Mouse (Mus musculus) hindbrain, embryonic 14.5 days (tissue): Measurements from ENCODE around the gene Plxna4. TPM values are rescaled to one million over a fixed set of nuclear protein-coding genes. Genes with fewer than 3 reads are reported as not detected.

Experiments used
- ATAC-seq: fragments of 200-750 bp; cut with Nextera tagmentation; 2 replicates; pipeline ENCODE4 v1.8.0; 2017; ENCODE audit warnings: moderate number of reproducible peaks, mild to moderate bottlenecking, moderate TSS enrichment, moderate library complexity; ENCODE audit not compliant: low FRiP score
- DNase-seq: peaks from one replicate; pipeline ENCODE4 v3.0.0-alpha.2; 2015; ENCODE audit warnings: low spot score
- H3K27ac ChIP-seq: fragments of 300-500 bp; sonication (generic); 2 replicates; pipeline ENCODE4 v1.5.1; 2014; ENCODE audit warnings: mild to moderate bottlenecking, moderate library complexity
- H3K27me3 ChIP-seq: fragments of 300-500 bp; sonication (generic); 2 replicates; pipeline ENCODE4 v1.6.1; 2014; ENCODE audit warnings: mild to moderate bottlenecking, low read length, mixed read lengths; ENCODE audit not compliant: control insufficient read depth, insufficient read depth
- H3K36me3 ChIP-seq: fragments of 300-500 bp; sonication (generic); replicated peaks from 2 replicates; pipeline ENCODE4 v1.6.1; 2014; ENCODE audit not compliant: control insufficient read depth, insufficient read depth
- H3K4me1 ChIP-seq: fragments of 300-500 bp; sonication (generic); replicated peaks from 2 replicates; pipeline ENCODE4 v1.6.1; 2014; ENCODE audit warnings: antibody characterized with exemption, low read length, mixed read lengths; ENCODE audit not compliant: control insufficient read depth, insufficient read depth
- H3K4me2 ChIP-seq: fragments of 300-500 bp; sonication (generic); replicated peaks from 2 replicates; pipeline ENCODE4 v1.6.1; 2014; ENCODE audit warnings: mild to moderate bottlenecking, moderate library complexity
- H3K4me3 ChIP-seq: fragments of 300-500 bp; sonication (generic); replicated peaks from 2 replicates; pipeline ENCODE4 v1.5.1; 2014; ENCODE audit warnings: mild to moderate bottlenecking, low read length
- H3K9ac ChIP-seq: fragments of 300-500 bp; sonication (generic); 2 replicates; pipeline ENCODE4 v1.6.1; 2014
- H3K9me3 ChIP-seq: fragments of 300-500 bp; sonication (generic); 2 replicates; pipeline ENCODE4 v1.6.1; 2016; ENCODE audit warnings: low read length; ENCODE audit not compliant: control insufficient read depth
- WGBS: fragments of 180-500 bp; shearing (Covaris S2); extraction: QIAGEN DNeasy Blood & Tissue Kit; methylation state at CpG from one replicate; pipeline ENCODE4 v1.1.7; 2014; 5-methylcytosine and 5-hydroxymethylcytosine counted together
- polyA plus RNA-seq: library from polyadenylated mRNA; unstranded; fragments of >200 nt; fragmentation: Nextera tagmentation; extraction: Ambion mirVana; gene quantifications from 2 replicates; pipeline ENCODE4 v1.2.1, GENCODE M21; 2014

Plxna4 gene
- polyA plus RNA-seq, 1 experiment from 2014 or later: 25.7 TPM

- Histone ChIP-seq H3K27ac (no peak overlapping the region), H3K9me3 (no peaks in the 10 kb centered on the region), H3K27me3 (no peaks in the 10 kb centered on the region), H3K4me2 (no peak overlapping the region), H3K4me1 (peaks cover 11% of the 10 kb centered on the region; the same call in 1 of the 2 replicates), H3K4me3 (no peak overlapping the region), H3K36me3 (peaks cover 6% of the 10 kb centered on the region; the same call in 1 of the 2 replicates), H3K9ac (no peak overlapping the region)
- 70% methylated on average over 4 of the region's 4 CpGs for WGBS
- ATAC-seq (no peak), DNase-seq (no peak)
Observed at GRCm38 (mm10) chr6:32496109-32496508, 91.9 kb downstream of the Plxna4 start.

GRCm38 (mm10) chr6:32495532-32495931 lies 92.5 kb downstream of the Plxna4 start:
- no peak overlapping the region for H3K27ac ChIP-seq
- H3K4me1 ChIP-seq: peaks cover 11% of the 10 kb centered on the region; the same call in 1 of the 2 replicates
- no peaks in the 10 kb centered on the region for H3K9me3 ChIP-seq
- 98% methylated on average over 2 of the region's 2 CpGs for WGBS
- ATAC-seq (no peak), DNase-seq (no peak)
- H3K27me3 ChIP-seq: no peaks in the 10 kb centered on the region
- no peak overlapping the region for H3K4me3 ChIP-seq
- H3K4me2 ChIP-seq: no peak overlapping the region
- H3K36me3 ChIP-seq: peaks cover 6% of the 10 kb centered on the region; the same call in 1 of the 2 replicates
- no peak overlapping the region for H3K9ac ChIP-seq

DNA sequence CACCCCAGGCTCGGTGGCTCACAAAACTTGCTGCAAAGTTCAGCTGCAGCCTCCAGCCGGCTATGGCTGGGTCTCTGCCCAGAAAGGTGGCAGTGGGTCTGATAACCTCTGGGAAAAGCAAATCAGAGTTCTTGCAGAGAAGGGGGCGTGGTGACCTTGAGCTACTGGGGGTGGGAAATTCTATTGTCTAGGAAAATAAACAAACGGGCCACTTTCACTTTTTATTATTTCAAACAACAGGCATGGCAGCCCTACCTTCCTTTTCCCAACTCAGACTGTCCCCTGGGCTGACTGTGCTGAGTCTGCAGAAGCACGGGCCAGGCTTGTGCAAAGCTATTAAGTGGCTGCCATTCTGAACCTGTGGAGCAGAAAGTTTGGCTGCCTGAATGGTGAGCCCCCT lies 94.4 kb downstream of the Plxna4 start:
- ATAC-seq (no peak), DNase-seq (no peak)

GRCm38 (mm10) chr6:32487121-32487520 lies 100.9 kb downstream of the Plxna4 start:
- Histone ChIP-seq H3K36me3 (no peaks in the 10 kb centered on the region; the same call in 1 of the 2 replicates), H3K4me3 (no peak overlapping the region), H3K9ac (no peak overlapping the region), H3K4me1 (peaks cover 10% of the 10 kb centered on the region; the same call in 1 of the 2 replicates), H3K9me3 (no peaks in the 10 kb centered on the region), H3K27ac (no peak overlapping the region), H3K27me3 (no peaks in the 10 kb centered on the region), H3K4me2 (no peak overlapping the region)
- DNase-seq (no peak), ATAC-seq (no peak)
- 69% methylated on average over 3 of the region's 3 CpGs for WGBS

More for the DNA sequence above, 94.4 kb downstream of the Plxna4 start:
- Histone ChIP-seq H3K9me3 (no peaks in the 10 kb centered on the region), H3K4me3 (no peak overlapping the region), H3K4me1 (peaks cover 11% of the 10 kb centered on the region; the same call in 1 of the 2 replicates), H3K27me3 (no peaks in the 10 kb centered on the region), H3K36me3 (peaks cover 6% of the 10 kb centered on the region), H3K4me2 (no peak overlapping the region), H3K9ac (no peak overlapping the region), H3K27ac (no peak overlapping the region)
- 32% methylated on average over 5 of the region's 5 CpGs for WGBS

- Histone ChIP-seq H3K9ac (no peak overlapping the region), H3K27ac (no peak overlapping the region), H3K9me3 (no peaks in the 10 kb centered on the region), H3K4me1 (peaks cover 10% of the 10 kb centered on the region; the same call in 1 of the 2 replicates), H3K36me3 (no peaks in the 10 kb centered on the region), H3K4me3 (no peak overlapping the region), H3K4me2 (no peak overlapping the region), H3K27me3 (no peaks in the 10 kb centered on the region)
- DNase-seq (no peak), ATAC-seq (no peak)
- WGBS: 59% methylated on average over 4 of the region's 4 CpGs
Observed at GRCm38 (mm10) chr6:32482469-32482868, 105.5 kb downstream of the Plxna4 start.

GRCm38 (mm10) chr6:32480741-32481140 lies 107.3 kb downstream of the Plxna4 start:
- ATAC-seq (no peak), DNase-seq (no peak)
- no peak overlapping the region for H3K4me3 ChIP-seq
- WGBS: 72% methylated on average over 1 of the region's 1 CpGs
- no peaks in the 10 kb centered on the region for H3K36me3 ChIP-seq
- no peaks in the 10 kb centered on the region for H3K9me3 ChIP-seq
- H3K27me3 ChIP-seq: no peaks in the 10 kb centered on the region
- H3K4me1 ChIP-seq: peaks cover 10% of the 10 kb centered on the region; the same call in 1 of the 2 replicates
- no peak overlapping the region for H3K27ac ChIP-seq
- no peak overlapping the region for H3K4me2 ChIP-seq
- H3K9ac ChIP-seq: no peak overlapping the region

DNA sequence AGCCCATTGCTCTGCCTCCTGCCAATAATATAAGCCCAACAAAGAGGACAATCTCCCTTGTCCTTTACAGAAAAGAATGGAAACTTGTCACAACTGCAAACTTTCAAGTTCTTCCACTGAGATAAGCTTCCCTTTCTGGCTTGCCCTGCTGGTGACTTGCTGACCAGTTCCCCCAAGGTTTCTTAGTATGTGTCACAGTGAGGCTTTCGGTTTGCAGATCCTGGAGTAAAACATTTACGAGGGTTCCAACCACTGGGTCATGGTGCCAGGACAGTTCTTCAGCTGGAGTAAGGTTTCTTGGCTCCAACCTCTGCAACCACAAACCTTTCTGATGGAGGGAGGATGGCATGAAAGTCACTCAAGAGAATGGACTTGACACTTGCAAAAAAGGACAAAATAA lies 108.2 kb downstream of the Plxna4 start:
- no peaks in the 10 kb centered on the region for H3K9me3 ChIP-seq
- H3K4me1 ChIP-seq: peaks cover 10% of the 10 kb centered on the region; the same call in 1 of the 2 replicates
- H3K4me3 ChIP-seq: no peak overlapping the region
- H3K36me3 ChIP-seq: no peaks in the 10 kb centered on the region
- ATAC-seq: no peak
- H3K9ac ChIP-seq: no peak overlapping the region
- H3K27ac ChIP-seq: no peak overlapping the region
- no peak overlapping the region for H3K4me2 ChIP-seq
- H3K27me3 ChIP-seq: no peaks in the 10 kb centered on the region
- 86% methylated on average over 2 of the region's 2 CpGs for WGBS
- DNase-seq: no peak

- no peak overlapping the region for H3K9ac ChIP-seq
- WGBS: 44% methylated on average over 2 of the region's 2 CpGs
- H3K27ac ChIP-seq: no peak overlapping the region
- no peaks in the 10 kb centered on the region for H3K36me3 ChIP-seq
- H3K4me2 ChIP-seq: no peak overlapping the region
- no peak overlapping the region for H3K4me3 ChIP-seq
- peaks cover 10% of the 10 kb centered on the region; the same call in 1 of the 2 replicates for H3K4me1 ChIP-seq
- H3K27me3 ChIP-seq: no peaks in the 10 kb centered on the region
- no peak for DNase-seq
- H3K9me3 ChIP-seq: no peaks in the 10 kb centered on the region
- no peak for ATAC-seq
Observed at GRCm38 (mm10) chr6:32479193-32479758, 108.7 kb downstream of the Plxna4 start.

DNA sequence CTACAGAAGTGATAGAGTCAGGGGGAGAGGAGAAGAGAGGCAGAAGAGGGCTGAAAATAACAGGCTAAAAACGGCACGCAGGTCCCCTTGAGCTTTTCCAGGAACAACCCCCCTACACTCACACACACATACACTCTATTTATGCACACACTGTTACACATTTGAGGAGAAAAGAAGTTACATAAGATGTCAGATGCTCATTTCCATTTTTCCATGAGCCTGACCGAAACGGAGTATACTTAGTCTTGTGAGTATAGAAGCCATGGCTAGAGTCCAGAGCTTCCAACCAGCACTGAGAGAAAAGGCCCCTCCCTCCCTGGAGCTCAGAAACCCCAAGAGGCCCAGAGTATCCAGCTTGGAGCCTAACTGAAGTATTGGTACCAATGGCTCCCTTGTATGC lies 112.0 kb downstream of the Plxna4 start:
- H3K27me3 ChIP-seq: no peaks in the 10 kb centered on the region
- H3K27ac ChIP-seq: no peak overlapping the region
- 85% methylated on average over 4 of the region's 4 CpGs for WGBS
- no peak for DNase-seq
- no peak overlapping the region for H3K4me2 ChIP-seq
- H3K9me3 ChIP-seq: no peaks in the 10 kb centered on the region
- H3K4me3 ChIP-seq: no peak overlapping the region
- no peak overlapping the region for H3K9ac ChIP-seq
- H3K4me1 ChIP-seq: no peaks in the 10 kb centered on the region; the same call in 1 of the 2 replicates
- no peak for ATAC-seq
- H3K36me3 ChIP-seq: no peaks in the 10 kb centered on the region
